In the genomic region with DNA sequence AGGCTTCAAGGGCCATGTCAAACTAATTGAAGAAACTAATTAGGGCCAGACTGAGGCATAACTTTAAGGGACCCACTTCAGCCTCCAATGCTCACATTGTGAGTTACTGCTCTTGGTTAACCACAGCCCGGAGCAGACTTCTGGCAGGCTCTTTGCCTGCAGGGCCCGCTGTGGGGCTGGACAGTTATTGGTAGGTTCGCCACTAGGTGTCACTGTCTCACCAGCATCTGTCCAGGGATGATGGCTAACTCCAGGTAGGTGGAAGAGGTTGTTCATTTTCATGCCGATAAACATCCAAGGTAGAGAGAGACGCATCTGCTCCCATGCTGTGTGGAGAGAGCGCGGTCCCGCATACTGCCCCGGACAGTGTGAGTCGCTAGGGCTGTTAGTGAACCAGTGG, we compare ENCODE assay signal across 8 mouse cellular contexts.
DNase-seq lines count a peak whose midpoint lies in the region; ATAC-seq and TF ChIP-seq lines count a peak whose summit lies in the region.

No protein-coding gene starts in this region.

- no peaks in the 10 kb centered on the region for H3K9me3 ChIP-seq in embryonic facial prominence, embryonic 15.5 days (replicated peaks)
- no peaks in the 10 kb centered on the region for H3K9me3 ChIP-seq in heart, embryonic 11.5 days (replicated peaks; ENCODE audit: control insufficient read depth, low read length)
- no peaks in the 10 kb centered on the region for H3K9me3 ChIP-seq in kidney, embryonic 14.5 days (ENCODE audit: control insufficient read depth, low read length)
- no peaks in the 10 kb centered on the region for H3K9me3 ChIP-seq in limb, embryonic 14.5 days (ENCODE audit: control insufficient read depth, low read length)

- H3K4me1 ChIP-seq in embryonic facial prominence, embryonic 15.5 days, result peaks cover 11% of the 10 kb centered on the region; the same call in 1 of the 2 replicates
- no peaks in the 10 kb centered on the region; the same call in 1 of the 2 replicates for H3K4me1 ChIP-seq in heart, embryonic 11.5 days (ENCODE audit: control insufficient read depth, insufficient read depth, low read length)
- 0 out of 2 replicates have a peak, but pooled peaks cover 3% of the 10 kb centered on the region for H3K4me1 ChIP-seq in kidney, embryonic 14.5 days (ENCODE audit: control insufficient read depth, insufficient read depth, low read length)
- H3K4me1 ChIP-seq in limb, embryonic 14.5 days (ENCODE audit: control insufficient read depth, insufficient read depth, low read length), result no peaks in the 10 kb centered on the region

- no peaks in the 10 kb centered on the region for H3K36me3 ChIP-seq in embryonic facial prominence, embryonic 15.5 days
- H3K36me3 ChIP-seq in heart, embryonic 11.5 days (ENCODE audit: control insufficient read depth, insufficient read depth, low read length), result no peaks in the 10 kb centered on the region
- H3K36me3 ChIP-seq in kidney, embryonic 14.5 days (ENCODE audit: control insufficient read depth, insufficient read depth, low read length), result no peaks in the 10 kb centered on the region
- no peaks in the 10 kb centered on the region for H3K36me3 ChIP-seq in limb, embryonic 14.5 days (ENCODE audit: control insufficient read depth, insufficient read depth, low read length)

- TF ChIP-seq POLR2A in limb, embryonic 14.5 days (IDR thresholded peaks at IDR 0.05; ENCODE audit: borderline replicate concordance, extremely low read depth, insufficient read depth, insufficient read length), result no peak

- ATAC-seq in embryonic facial prominence, embryonic 15.5 days (ENCODE audit: insufficient number of reproducible peaks, low FRiP score, low TSS enrichment, low read depth), result peak; percentile 32; the same call in 1 of the 2 replicates
- 0 out of 2 replicates have a peak, but pooled peaks have one; percentile 11 for ATAC-seq in heart, embryonic 11.5 days (replicated peaks; ENCODE audit: insufficient number of reproducible peaks, low FRiP score, low TSS enrichment)
- peak; percentile 50; the same call in 1 of the 2 replicates for ATAC-seq in kidney, embryonic 14.5 days (ENCODE audit: low FRiP score, low TSS enrichment)
- peak; percentile 67 for ATAC-seq in limb, embryonic 14.5 days (ENCODE audit: low FRiP score, low read depth)

- 8% methylated on average over 10 of the region's 10 CpGs for WGBS in embryonic facial prominence, embryonic 15.5 days
- WGBS in heart, embryonic 11.5 days (ENCODE audit: insufficient replicate concordance), result 6% methylated on average over 10 of the region's 10 CpGs
- WGBS in kidney, embryonic 14.5 days, result 7% methylated on average over 10 of the region's 10 CpGs
- WGBS in limb, embryonic 14.5 days, result 4% methylated on average over 10 of the region's 10 CpGs

- peak; percentile 87 to 88 for DNase-seq in B cell, adult 2 months
- DNase-seq in adrenal gland, postnatal 4 days (ENCODE audit: low spot score in 2 of 2), result peak; percentile 26 to 55
- DNase-seq in limb, embryonic 14.5 days (ENCODE audit: low spot score), result peak; percentile 88
- DNase-seq in monocyte, adult 2 months (ENCODE audit: low read depth in 1 of 2, low spot score in 2 of 2), result peak; percentile 9 to 60
- DNase-seq in spleen, postnatal 10 days (ENCODE audit: low spot score in 2 of 2), result peak; percentile 59 to 83

- no peak overlapping the region for H3K27ac ChIP-seq in embryonic facial prominence, embryonic 15.5 days (replicated peaks)
- no peak overlapping the region for H3K27ac ChIP-seq in heart, embryonic 11.5 days (ENCODE audit: low read depth, low read length)
- no peak overlapping the region for H3K27ac ChIP-seq in kidney, embryonic 14.5 days (ENCODE audit: low read depth, low read length)
- no peak overlapping the region for H3K27ac ChIP-seq in limb, embryonic 14.5 days (replicated peaks; ENCODE audit: low read depth, low read length)

- H3K4me3 ChIP-seq in embryonic facial prominence, embryonic 15.5 days (replicated peaks), result no peak overlapping the region
- no peak overlapping the region for H3K4me3 ChIP-seq in heart, embryonic 11.5 days (ENCODE audit: low read depth, low read length)
- H3K4me3 ChIP-seq in kidney, embryonic 14.5 days (ENCODE audit: low read length), result no peak overlapping the region
- H3K4me3 ChIP-seq in limb, embryonic 14.5 days (replicated peaks; ENCODE audit: low read length), result no peak overlapping the region

- peaks cover 20% of the 10 kb centered on the region for H3K27me3 ChIP-seq in embryonic facial prominence, embryonic 15.5 days
- peaks cover 16% of the 10 kb centered on the region; the same call in 1 of the 2 replicates for H3K27me3 ChIP-seq in heart, embryonic 11.5 days (ENCODE audit: control insufficient read depth, insufficient read depth, low read length)
- no peaks in the 10 kb centered on the region for H3K27me3 ChIP-seq in kidney, embryonic 14.5 days (ENCODE audit: control insufficient read depth, insufficient read depth, low read length)
- peaks cover 11% of the 10 kb centered on the region for H3K27me3 ChIP-seq in limb, embryonic 14.5 days (ENCODE audit: control insufficient read depth, insufficient read depth, low read length)

- no peak overlapping the region for H3K9ac ChIP-seq in embryonic facial prominence, embryonic 15.5 days
- H3K9ac ChIP-seq in heart, embryonic 11.5 days (ENCODE audit: low read depth, low read length), result no peak overlapping the region
- no peak overlapping the region for H3K9ac ChIP-seq in kidney, embryonic 14.5 days (ENCODE audit: low read depth, low read length)
- H3K9ac ChIP-seq in limb, embryonic 14.5 days (ENCODE audit: low read depth, low read length, severe bottlenecking), result no peak overlapping the region

- no peak overlapping the region for H3K4me2 ChIP-seq in embryonic facial prominence, embryonic 15.5 days (replicated peaks)
- H3K4me2 ChIP-seq in heart, embryonic 11.5 days, result no peak overlapping the region
- H3K4me2 ChIP-seq in kidney, embryonic 14.5 days (replicated peaks; ENCODE audit: low read depth, low read length), result no peak overlapping the region
- no peak overlapping the region for H3K4me2 ChIP-seq in limb, embryonic 14.5 days (replicated peaks; ENCODE audit: low read depth, low read length, severe bottlenecking)

Comparison
In these comparisons a context has a peak if more than half of its experiments do, and no peak if none do; other contexts are left out.
1. DNase-seq: peak in every context shown above with its lines; median percentile 88 in limb, embryonic 14.5 days; 88 in B cell, adult 2 months; 71 in spleen, postnatal 10 days; 40 in adrenal gland, postnatal 4 days; 34 in monocyte, adult 2 months.
2. ATAC-seq: peak in every context shown above with its lines; median percentile 67 in limb, embryonic 14.5 days; 50 in kidney, embryonic 14.5 days; 32 in embryonic facial prominence, embryonic 15.5 days; 11 in heart, embryonic 11.5 days.